Mouse (Mus musculus): ENCODE measurements around the gene Pear1. TPM values are rescaled to one million over a fixed set of nuclear protein-coding genes. Genes with fewer than 3 reads are reported as not detected.

Gene Pear1
- polyA plus RNA-seq, 1 experiment = 0.06 TPM

- no peaks in the 10 kb centered on the region for H3K27me3 ChIP-seq (ENCODE audit: control insufficient read depth)
- no peak for TF ChIP-seq GATA1 (IDR thresholded peaks at IDR 0.05; ENCODE audit: low read length)
- no peak for TF ChIP-seq TAL1 (IDR thresholded peaks at IDR 0.05; ENCODE audit: low read length)
- no peak overlapping the region for H3K4me3 ChIP-seq (replicated peaks)
- H3K4me1 ChIP-seq (ENCODE audit: control insufficient read depth) = no peaks in the 10 kb centered on the region
- H3K9me3 ChIP-seq (ENCODE audit: control insufficient read depth, low read length) = no peaks in the 10 kb centered on the region
- peaks cover 19% of the 10 kb centered on the region; the same call in 1 of the 2 replicates for H3K36me3 ChIP-seq (ENCODE audit: control insufficient read depth)
Measured at GRCm38 (mm10) chr3:87733984-87734761, 89.9 kb downstream of the Pear1 start.

- H3K36me3 ChIP-seq (ENCODE audit: control insufficient read depth) = peaks cover 29% of the 10 kb centered on the region; the same call in 1 of the 2 replicates
- TF ChIP-seq TAL1 (IDR thresholded peaks at IDR 0.05; ENCODE audit: low read length) (no peak), GATA1 (IDR thresholded peaks at IDR 0.05; ENCODE audit: low read length) (no peak)
- H3K4me1 ChIP-seq (ENCODE audit: control insufficient read depth) = no peaks in the 10 kb centered on the region
Measured at GRCm38 (mm10) chr3:87733098-87733497, 91.0 kb downstream of the Pear1 start.

GRCm38 (mm10) chr3:87728696-87729095 is 95.4 kb downstream of the Pear1 start:
- Histone ChIP-seq H3K9me3 (ENCODE audit: control insufficient read depth, low read length) (no peaks in the 10 kb centered on the region), H3K27me3 (ENCODE audit: control insufficient read depth) (no peaks in the 10 kb centered on the region), H3K36me3 (ENCODE audit: control insufficient read depth) (peaks cover 26% of the 10 kb centered on the region; the same call in 1 of the 2 replicates), H3K4me3 (replicated peaks) (no peak overlapping the region), H3K4me1 (ENCODE audit: control insufficient read depth) (no peaks in the 10 kb centered on the region)
- TF ChIP-seq GATA1 (IDR thresholded peaks at IDR 0.05; ENCODE audit: low read length) (no peak), TAL1 (IDR thresholded peaks at IDR 0.05; ENCODE audit: low read length) (no peak)

More at GRCm38 (mm10) chr3:87733098-87733497, 91.0 kb downstream of the Pear1 start:
- Histone ChIP-seq H3K4me3 (replicated peaks) (no peak overlapping the region), H3K27me3 (ENCODE audit: control insufficient read depth) (no peaks in the 10 kb centered on the region), H3K9me3 (ENCODE audit: control insufficient read depth, low read length) (no peaks in the 10 kb centered on the region)

- H3K9me3 ChIP-seq (ENCODE audit: control insufficient read depth, low read length) = no peaks in the 10 kb centered on the region
- H3K4me1 ChIP-seq (ENCODE audit: control insufficient read depth) = no peaks in the 10 kb centered on the region
- no peaks in the 10 kb centered on the region for H3K27me3 ChIP-seq (ENCODE audit: control insufficient read depth)
- H3K36me3 ChIP-seq (ENCODE audit: control insufficient read depth) = peaks cover 22% of the 10 kb centered on the region
- no peak overlapping the region for H3K4me3 ChIP-seq (replicated peaks)
- TF ChIP-seq GATA1 (IDR thresholded peaks at IDR 0.05; ENCODE audit: low read length) (no peak), TAL1 (IDR thresholded peaks at IDR 0.05; ENCODE audit: low read length) (no peak)
Measured at GRCm38 (mm10) chr3:87726191-87726590, 97.9 kb downstream of the Pear1 start.

GRCm38 (mm10) chr3:87725396-87726160 is 98.5 kb downstream of the Pear1 start:
- no peak overlapping the region for H3K4me3 ChIP-seq (replicated peaks)
- TF ChIP-seq GATA1 (IDR thresholded peaks at IDR 0.05; ENCODE audit: low read length) = no peak
- TF ChIP-seq TAL1 (IDR thresholded peaks at IDR 0.05; ENCODE audit: low read length) = no peak
- peaks cover 22% of the 10 kb centered on the region for H3K36me3 ChIP-seq (ENCODE audit: control insufficient read depth)
- H3K9me3 ChIP-seq (ENCODE audit: control insufficient read depth, low read length) = no peaks in the 10 kb centered on the region
- no peaks in the 10 kb centered on the region for H3K27me3 ChIP-seq (ENCODE audit: control insufficient read depth)
- H3K4me1 ChIP-seq (ENCODE audit: control insufficient read depth) = no peaks in the 10 kb centered on the region

- TF ChIP-seq TAL1 (IDR thresholded peaks at IDR 0.05; ENCODE audit: low read length) = no peak
- no peak for TF ChIP-seq GATA1 (IDR thresholded peaks at IDR 0.05; ENCODE audit: low read length)
- H3K9me3 ChIP-seq (ENCODE audit: control insufficient read depth, low read length) = no peaks in the 10 kb centered on the region
- H3K27me3 ChIP-seq (ENCODE audit: control insufficient read depth) = no peaks in the 10 kb centered on the region
- no peaks in the 10 kb centered on the region for H3K4me1 ChIP-seq (ENCODE audit: control insufficient read depth)
- H3K4me3 ChIP-seq (replicated peaks) = no peak overlapping the region
- H3K36me3 ChIP-seq (ENCODE audit: control insufficient read depth) = peaks cover 22% of the 10 kb centered on the region
Measured at GRCm38 (mm10) chr3:87724556-87724955, 99.5 kb downstream of the Pear1 start.

- Histone ChIP-seq H3K4me1 (ENCODE audit: control insufficient read depth) (no peaks in the 10 kb centered on the region), H3K4me3 (replicated peaks) (no peak overlapping the region), H3K36me3 (ENCODE audit: control insufficient read depth) (peaks cover 4% of the 10 kb centered on the region), H3K27me3 (ENCODE audit: control insufficient read depth) (no peaks in the 10 kb centered on the region), H3K9me3 (ENCODE audit: control insufficient read depth, low read length) (no peaks in the 10 kb centered on the region)
- TF ChIP-seq GATA1 (IDR thresholded peaks at IDR 0.05; ENCODE audit: low read length) (no peak), TAL1 (IDR thresholded peaks at IDR 0.05; ENCODE audit: low read length) (no peak)
Measured at GRCm38 (mm10) chr3:87718525-87718924, 105.6 kb downstream of the Pear1 start.

Other genes starting within 250 kb of the Pear1 start
- 0.03 and 0.07 TPM in 2 replicates for gene Arhgef11, start 206.7 kb downstream of the Pear1 start, polyA plus RNA-seq (2012)
- gene Lrrc71, start 75.7 kb downstream of the Pear1 start, polyA plus RNA-seq (2012) = not detected in 2 replicates
- not detected in 2 replicates for gene Ntrk1, start 29.1 kb downstream of the Pear1 start, polyA plus RNA-seq (2012)
- gene Insrr, start 27.4 kb downstream of the Pear1 start, polyA plus RNA-seq (2012) = not detected in 2 replicates
- gene Sh2d2a, start 22.4 kb upstream of the Pear1 start, polyA plus RNA-seq (2012) = 0.01 and 0.04 TPM in 2 replicates
- gene Prcc, start 61.3 kb upstream of the Pear1 start, polyA plus RNA-seq (2012) = 11.4 and 11.7 TPM in 2 replicates
- 86.9 and 109 TPM in 2 replicates for gene Hdgf, start 82.0 kb upstream of the Pear1 start, polyA plus RNA-seq (2012)
- 0.97 and 1.1 TPM in 2 replicates for gene Mrpl24, start 95.2 kb upstream of the Pear1 start, polyA plus RNA-seq (2012)
- gene Isg20l2, start 106.0 kb upstream of the Pear1 start, polyA plus RNA-seq (2012) = 0.25 and 0.26 TPM in 2 replicates
- 1.3 TPM in 2 replicates for gene Rrnad1, start 106.4 kb upstream of the Pear1 start, polyA plus RNA-seq (2012)
- gene Crabp2, start 124.4 kb upstream of the Pear1 start, polyA plus RNA-seq (2012) = not detected in 2 replicates
- 0.01 TPM in 1 of 2 replicates, not detected in the other for gene Nes, start 146.8 kb upstream of the Pear1 start, polyA plus RNA-seq (2012)
- not detected in 2 replicates for gene Bcan, start 175.9 kb upstream of the Pear1 start, polyA plus RNA-seq (2012)
- gene Hapln2, start 203.3 kb upstream of the Pear1 start, polyA plus RNA-seq (2012) = not detected in 2 replicates
- gene Gpatch4, start 218.8 kb upstream of the Pear1 start, polyA plus RNA-seq (2012) = 0.57 and 0.75 TPM in 2 replicates
- 1.2 and 2.1 TPM in 2 replicates for gene Naxe, start 234.2 kb upstream of the Pear1 start, polyA plus RNA-seq (2012)